Mouse (Mus musculus): ENCODE data around the gene Far2.

DNA sequence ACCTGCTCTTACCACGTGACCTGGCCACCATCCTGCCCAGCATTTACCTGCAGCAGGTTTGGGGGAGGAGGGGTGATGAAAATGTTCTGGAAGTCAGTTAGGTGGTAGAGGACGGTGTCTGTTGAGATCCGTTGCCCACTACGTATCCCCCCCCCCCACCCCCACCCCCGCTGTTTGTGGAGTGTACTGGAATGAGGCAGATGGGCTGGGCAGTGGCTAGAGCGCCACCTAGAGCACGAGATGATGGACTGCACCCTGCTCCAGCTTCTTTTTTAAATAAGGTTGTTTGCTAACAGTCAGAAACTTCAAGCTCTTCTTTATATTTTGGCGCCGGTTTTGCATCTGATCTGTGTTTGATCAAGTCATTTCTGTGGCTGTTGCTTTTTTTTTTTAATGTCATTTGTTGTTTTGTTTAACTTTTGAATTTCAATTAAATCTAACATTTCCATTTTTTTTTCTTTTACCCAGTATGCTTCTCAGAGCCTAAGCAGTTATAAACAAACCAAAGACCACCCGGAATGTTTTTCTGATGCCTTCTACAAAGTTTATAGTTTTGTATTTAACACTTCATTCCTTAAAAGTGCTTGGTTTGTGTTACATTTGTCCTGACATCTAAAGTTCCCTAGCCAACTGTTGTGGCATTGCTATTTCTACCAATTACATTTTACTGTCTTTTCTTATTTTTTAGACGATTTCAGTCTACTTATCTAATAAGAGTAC is 40.8 kb upstream of the Far2 start:
- TF ChIP-seq POLR2A (IDR thresholded peaks at IDR 0.05; ENCODE audit: borderline replicate concordance, low read depth, low read length) (no peak), CTCF (IDR thresholded peaks at IDR 0.05; ENCODE audit: low read depth, low read length) (no peak)

Data from bone marrow macrophage, adult 2 months (primary cell).